Mouse (Mus musculus) C2C12 (cell line): ENCODE measurements around the gene Tnnt2. TPM values are rescaled to one million over a fixed set of nuclear protein-coding genes. Genes with fewer than 3 reads are reported as not detected.
A peak's percentile ranks its signal among the peaks of the same experiment; 100 is the strongest.

Experiments used
- H3K27me3 ChIP-seq: one replicate; pipeline ENCODE4 v1.6.1; 2011; ENCODE audit not compliant: control insufficient read depth, insufficient read depth, insufficient read length
- H3K36me3 ChIP-seq: one replicate; pipeline ENCODE4 v1.6.1; 2011; ENCODE audit not compliant: control insufficient read depth, insufficient read depth
- H3K4me3 ChIP-seq: one replicate; pipeline ENCODE4 v1.5.1; 2011; ENCODE audit warnings: mild to moderate bottlenecking, control low read depth; ENCODE audit not compliant: poor library complexity, insufficient read depth, severe bottlenecking
- H3K79me2 ChIP-seq: one replicate; pipeline ENCODE4 v1.6.1; 2011; ENCODE audit not compliant: control insufficient read depth, insufficient read depth
- H3K79me3 ChIP-seq: one replicate; pipeline ENCODE4 v1.6.1; 2011; ENCODE audit warnings: low read depth, control low read depth
- H3ac ChIP-seq: one replicate; pipeline ENCODE3; 2011; ENCODE audit warnings: low read depth; ENCODE audit not compliant: control insufficient read depth, insufficient read length
- CEBPB ChIP-seq: IDR thresholded peaks from one replicate; pipeline ENCODE4 v1.6.1; 2011; ENCODE audit warnings: low read depth, mild to moderate bottlenecking, control low read depth, moderate library complexity
- CTCF ChIP-seq: IDR thresholded peaks from one replicate; pipeline ENCODE4 v1.5.1; 2011; ENCODE audit not compliant: control insufficient read depth, insufficient read depth, insufficient read length
- FOSL1 ChIP-seq: IDR thresholded peaks from one replicate; pipeline ENCODE4 v1.8.0; 2011; ENCODE audit warnings: mild to moderate bottlenecking, low read length; ENCODE audit not compliant: poor library complexity, insufficient read depth, severe bottlenecking
- MAX ChIP-seq: IDR thresholded peaks from one replicate; pipeline ENCODE4 v1.6.1; 2011; ENCODE audit warnings: mild to moderate bottlenecking, control low read depth
- MYOD1 ChIP-seq: IDR thresholded peaks from one replicate; pipeline ENCODE4 v1.6.1; 2011; ENCODE audit warnings: low read depth; ENCODE audit not compliant: control insufficient read depth, insufficient read length
- MYOG ChIP-seq: IDR thresholded peaks from one replicate; pipeline ENCODE4 v1.6.1; 2011; ENCODE audit not compliant: control insufficient read depth, insufficient read length; ENCODE audit errors: extremely low read depth
- USF1 ChIP-seq: IDR thresholded peaks from one replicate; pipeline ENCODE4 v1.6.1; 2011; ENCODE audit warnings: low read depth, mild to moderate bottlenecking, control low read depth, moderate library complexity
- polyA plus RNA-seq: library from polyadenylated mRNA; unstranded; fragments of >200 nt; fragmentation: generic; extraction: Trizol; gene quantifications from one replicate; pipeline ENCODE4 v1.2.1, GENCODE M21; 2012; ENCODE audit warnings: missing spikeins

The Tnnt2 gene
- polyA plus RNA-seq, 1 experiment, result 167 TPM

DNA sequence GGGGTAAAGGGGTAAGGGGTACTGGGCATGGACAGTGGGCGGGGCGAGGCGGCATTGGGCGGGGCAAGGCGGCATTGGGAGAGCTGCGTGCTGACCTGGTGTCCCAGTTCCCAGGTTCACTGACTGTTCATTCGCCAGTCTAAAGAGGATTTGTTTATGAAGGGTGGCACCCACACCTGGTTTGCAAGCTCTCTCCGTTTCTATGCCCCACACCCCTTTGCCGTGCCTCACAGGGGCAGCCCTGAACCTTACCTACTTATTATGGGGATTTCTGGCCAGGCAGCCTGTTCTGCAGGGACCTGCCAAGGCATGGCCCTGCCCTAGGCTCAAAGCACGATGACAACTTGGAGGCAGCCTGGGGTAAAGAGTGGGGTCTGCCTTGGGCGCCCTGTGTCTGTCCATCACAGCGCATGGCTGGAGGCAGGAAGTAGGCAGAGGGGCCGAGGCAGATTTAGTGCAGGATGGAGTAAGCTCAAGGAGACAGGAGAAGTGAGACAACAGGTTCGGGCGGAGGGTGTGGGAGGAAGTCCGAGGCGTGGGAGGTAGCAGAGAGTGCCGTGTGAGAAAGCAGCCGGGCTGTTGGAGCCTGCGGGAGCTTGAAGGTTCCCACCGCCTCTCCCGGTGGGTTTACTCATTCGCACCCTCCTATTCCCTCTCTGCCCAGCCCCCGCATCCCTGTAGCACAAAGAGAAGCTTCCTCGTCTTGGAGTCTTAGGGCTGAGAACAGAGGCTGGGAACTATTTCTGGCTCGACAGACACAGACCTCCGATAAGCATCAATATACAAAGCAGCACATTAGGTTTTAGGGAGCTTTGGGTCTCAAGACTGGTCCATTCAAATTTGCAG lies 42.6 kb upstream of the Tnnt2 start:
- no peaks in the 10 kb centered on the region for H3K79me3 ChIP-seq
- H3K4me3 ChIP-seq, result no peak overlapping the region
- TF ChIP-seq MYOG, result no peak
- TF ChIP-seq USF1, result no peak
- H3K36me3 ChIP-seq, result no peaks in the 10 kb centered on the region
- peak overlapping the region; percentile 1 for H3ac ChIP-seq
- no peaks in the 10 kb centered on the region for H3K79me2 ChIP-seq
- H3K27me3 ChIP-seq, result no peaks in the 10 kb centered on the region

DNA sequence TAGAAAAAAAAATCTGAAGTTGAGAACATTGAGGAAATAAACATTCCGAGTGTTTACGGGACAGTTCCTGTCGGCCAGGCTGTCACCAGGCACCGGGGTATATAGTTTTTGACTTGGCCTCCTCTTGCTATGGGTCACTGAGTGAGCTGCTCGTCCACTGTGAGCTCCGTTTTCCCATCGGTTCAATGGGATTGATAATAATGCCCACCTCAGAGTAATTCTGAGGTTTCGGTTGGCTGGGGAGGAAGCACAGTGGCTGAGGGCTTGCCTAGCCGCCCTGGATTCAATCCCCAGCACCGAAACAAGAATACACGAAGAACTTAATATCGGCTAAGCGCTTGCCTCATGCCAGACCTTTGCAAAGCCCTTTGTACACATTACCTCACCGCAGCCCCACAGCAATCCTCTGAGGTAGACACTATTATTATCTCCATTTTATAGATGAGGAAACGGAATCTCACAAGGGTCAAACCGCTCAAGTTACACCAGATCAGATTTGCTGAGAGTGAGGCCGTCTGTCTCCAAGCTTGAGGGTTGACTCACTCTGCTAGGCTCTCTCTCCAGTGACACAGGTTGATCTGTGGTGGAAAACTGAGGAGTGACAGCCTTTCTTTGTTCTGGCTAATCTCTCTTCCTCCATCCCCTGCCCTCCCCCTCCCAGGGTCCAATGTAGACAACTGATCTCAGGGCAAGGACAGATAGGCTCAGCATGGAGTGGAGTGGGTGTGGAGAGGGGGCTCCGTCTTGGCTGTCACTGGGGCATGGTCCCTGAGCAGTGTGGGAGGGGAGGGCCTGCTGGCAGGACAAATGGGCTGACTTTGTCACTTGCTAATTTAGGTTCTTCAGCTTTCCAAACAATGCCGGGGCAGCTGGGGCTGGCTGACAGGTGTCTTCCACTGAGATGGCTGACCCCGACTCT lies 41.7 kb upstream of the Tnnt2 start:
- Histone ChIP-seq H3K79me3 (no peaks in the 10 kb centered on the region), H3K36me3 (no peaks in the 10 kb centered on the region), H3K27me3 (no peaks in the 10 kb centered on the region), H3ac (peak overlapping the region; percentile 54), H3K79me2 (no peaks in the 10 kb centered on the region), H3K4me3 (no peak overlapping the region)
- TF ChIP-seq USF1, result no peak
- TF ChIP-seq CEBPB, result no peak
- TF ChIP-seq MYOD1, result peak; percentile 13
- TF ChIP-seq CTCF, result no peak
- no peak for TF ChIP-seq MAX
- TF ChIP-seq FOSL1, result no peak
- no peak for TF ChIP-seq MYOG

DNA sequence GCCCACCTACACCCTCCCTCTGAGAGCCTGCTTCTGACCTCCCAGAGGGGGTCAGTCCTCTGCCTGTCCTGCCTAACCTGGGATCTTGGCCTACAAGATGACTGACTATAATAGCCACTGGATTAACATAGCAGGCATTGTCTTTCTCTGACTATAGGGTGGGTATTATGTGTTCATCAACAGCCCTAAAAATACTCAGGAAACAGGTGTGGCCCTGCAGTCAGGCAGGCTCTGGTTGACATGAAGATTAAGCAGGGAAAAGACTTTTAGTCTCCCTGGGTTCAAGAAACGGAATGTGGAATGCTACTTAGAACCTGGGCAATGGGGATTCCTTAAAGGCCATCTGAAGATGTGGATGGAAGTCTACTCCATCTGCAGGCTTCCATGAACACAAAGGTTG lies 37.7 kb upstream of the Tnnt2 start:
- no peaks in the 10 kb centered on the region for H3K79me2 ChIP-seq
- no peaks in the 10 kb centered on the region for H3K27me3 ChIP-seq
- H3K79me3 ChIP-seq, result no peaks in the 10 kb centered on the region
- no peak overlapping the region for H3ac ChIP-seq
- no peak overlapping the region for H3K4me3 ChIP-seq
- no peaks in the 10 kb centered on the region for H3K36me3 ChIP-seq
- TF ChIP-seq USF1 (no peak), MAX (no peak), MYOD1 (no peak), CEBPB (no peak)

DNA sequence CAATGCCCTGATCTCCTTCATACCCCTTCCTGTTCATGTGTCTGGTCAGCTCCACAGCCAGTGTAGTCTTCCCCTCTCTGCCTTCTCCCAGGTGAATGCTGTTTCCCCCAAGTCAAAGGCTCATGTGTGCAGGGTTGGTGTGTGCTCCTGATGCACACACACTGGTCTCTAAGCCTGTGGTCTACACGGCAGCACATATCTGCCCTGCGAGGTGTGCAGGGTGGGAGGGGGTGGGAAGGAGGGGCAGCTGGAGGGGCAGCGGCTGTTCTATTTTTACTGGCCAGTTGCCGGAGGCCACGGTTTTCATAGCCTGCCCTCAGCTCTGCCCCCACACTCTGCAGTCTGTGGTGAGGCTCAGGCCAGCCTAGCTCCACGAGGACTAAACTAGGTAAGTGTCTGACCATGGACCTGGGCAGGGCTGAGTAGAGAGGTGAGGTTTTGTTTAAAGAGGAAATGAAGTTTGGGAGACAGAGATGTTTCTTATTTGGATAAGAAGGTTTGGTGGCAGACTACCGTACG lies 37.0 kb upstream of the Tnnt2 start:
- TF ChIP-seq MYOG, result no peak
- TF ChIP-seq USF1, result no peak
- no peak for TF ChIP-seq MYOD1
- no peak for TF ChIP-seq CEBPB
- TF ChIP-seq MAX, result no peak
- TF ChIP-seq FOSL1, result no peak
- Histone ChIP-seq H3K79me3 (no peaks in the 10 kb centered on the region), H3K27me3 (no peaks in the 10 kb centered on the region), H3K79me2 (no peaks in the 10 kb centered on the region), H3K4me3 (no peak overlapping the region), H3ac (no peak overlapping the region), H3K36me3 (no peaks in the 10 kb centered on the region)

DNA sequence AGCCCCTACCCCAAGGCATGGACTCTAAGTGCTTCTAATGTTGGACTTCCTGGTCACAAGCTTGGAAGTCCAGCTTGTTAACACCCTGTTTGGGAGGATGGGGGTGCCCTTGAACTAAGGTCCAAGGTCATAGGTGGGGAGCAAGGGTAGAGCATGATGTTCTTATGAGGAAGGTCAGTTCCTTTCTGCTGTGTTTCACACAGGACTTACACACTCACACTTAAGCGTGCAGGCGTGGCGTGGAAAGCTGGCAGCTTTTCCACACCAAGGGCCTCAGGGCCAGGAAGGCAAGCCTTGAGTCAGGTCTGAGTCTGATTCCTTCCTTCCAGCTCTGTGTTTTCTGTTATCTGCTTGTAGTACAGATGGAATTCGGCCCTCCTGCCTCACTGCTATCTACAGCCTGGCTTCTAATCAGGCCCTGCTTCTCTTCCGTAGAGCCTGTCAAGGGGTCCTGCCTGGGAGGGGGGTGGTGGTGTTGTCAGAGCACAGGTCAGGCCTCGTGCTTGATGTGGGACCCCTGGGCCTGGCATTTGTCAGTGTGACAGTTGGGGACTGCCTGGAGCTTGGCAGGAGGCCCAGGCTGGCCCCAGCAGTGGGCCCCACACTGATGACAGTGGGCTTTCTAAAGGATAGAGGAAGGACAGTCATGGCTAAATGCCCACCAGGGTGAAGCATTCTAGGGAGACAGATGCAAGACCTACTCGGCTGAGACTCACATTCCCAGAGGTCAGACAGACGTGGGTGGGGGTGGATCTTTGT lies 35.8 kb upstream of the Tnnt2 start:
- Histone ChIP-seq H3K36me3 (no peaks in the 10 kb centered on the region), H3ac (no peak overlapping the region), H3K79me2 (no peaks in the 10 kb centered on the region), H3K79me3 (no peaks in the 10 kb centered on the region), H3K27me3 (no peaks in the 10 kb centered on the region), H3K4me3 (no peak overlapping the region)
- TF ChIP-seq MAX (no peak), MYOD1 (no peak), MYOG (no peak), CTCF (no peak), FOSL1 (no peak), CEBPB (no peak), USF1 (no peak)
